Mouse (Mus musculus) liver, embryonic 14.5 days (tissue): ENCODE measurements at regions not wholly inside any gene's neighbourhood (a gene's known extent, or its start where the extent isn't known, plus 50 kb on each side); places are given as distances from the start of the nearest gene placed in this dataset.
A peak's percentile ranks its signal among the peaks of the same experiment; 100 is the strongest.

Source experiments
- ATAC-seq: fragments of 200-750 bp; cut with Nextera tagmentation; 2 replicates; pipeline ENCODE4 v1.8.0; 2017; ENCODE audit warnings: moderate number of reproducible peaks, mild to moderate bottlenecking, moderate library complexity; ENCODE audit not compliant: insufficient read depth
- DNase-seq, 3 experiments: peaks; one replicate each; pipeline ENCODE4 v3.0.0-alpha.2; 2012 to 2013; ENCODE audit warnings: low read depth in 3 of 3, low spot score in 3 of 3
- H3K27ac ChIP-seq: fragments of 300-500 bp; sonication (generic); 2 replicates; pipeline ENCODE4 v1.5.1; 2014; ENCODE audit warnings: moderate library complexity, mild to moderate bottlenecking, control low read depth, inconsistent platforms
- H3K27me3 ChIP-seq: fragments of 300-500 bp; sonication (generic); 2 replicates; pipeline ENCODE4 v1.6.1; 2014; ENCODE audit warnings: mild to moderate bottlenecking, low read length, moderate library complexity; ENCODE audit not compliant: control insufficient read depth, insufficient read depth
- H3K36me3 ChIP-seq: fragments of 300-500 bp; sonication (generic); replicated peaks from 2 replicates; pipeline ENCODE4 v1.6.1; 2014; ENCODE audit warnings: low read depth; ENCODE audit not compliant: control insufficient read depth, insufficient read depth
- H3K4me1 ChIP-seq, 2 experiments: fragments of 200-500 bp in 1 of 2; fragments of 300-500 bp in 1 of 2; sonication (generic) in 1 of 2; replicated peaks; 2 replicates each; pipeline ENCODE4 v1.6.1; 2012 to 2014; ENCODE audit warnings: antibody characterized with exemption in 1 of 2, inconsistent platforms in 1 of 2, low read length in 1 of 2; ENCODE audit not compliant: control insufficient read depth in 2 of 2, insufficient read depth in 2 of 2
- H3K4me2 ChIP-seq: fragments of 300-500 bp; sonication (generic); 2 replicates; pipeline ENCODE4 v1.6.1; 2014; ENCODE audit warnings: low read depth, mild to moderate bottlenecking, control low read depth, moderate library complexity
- H3K4me3 ChIP-seq, 2 experiments: fragments of 200-500 bp in 1 of 2; fragments of 300-500 bp in 1 of 2; sonication (generic) in 1 of 2; 2 replicates each; pipeline ENCODE4 v1.5.1; 2012 to 2014; ENCODE audit warnings: low read depth in 2 of 2, low read length in 2 of 2, mild to moderate bottlenecking in 2 of 2, control low read depth in 1 of 2, inconsistent platforms in 1 of 2, moderate library complexity in 1 of 2; ENCODE audit not compliant: insufficient read depth in 1 of 2
- H3K9ac ChIP-seq: fragments of 300-500 bp; sonication (generic); replicated peaks from 2 replicates; pipeline ENCODE4 v1.6.1; 2014; ENCODE audit warnings: mild to moderate bottlenecking, control low read depth, moderate library complexity
- H3K9me3 ChIP-seq: fragments of 300-500 bp; sonication (generic); 2 replicates; pipeline ENCODE4 v1.6.1; 2016; ENCODE audit warnings: low read length, mixed read lengths; ENCODE audit not compliant: control insufficient read depth
- CTCF ChIP-seq: IDR thresholded peaks from 2 replicates; pipeline ENCODE4 v1.5.1; 2016; ENCODE audit warnings: antibody characterized with exemption, low read depth, control low read depth
- EP300 ChIP-seq: IDR thresholded peaks from 2 replicates; pipeline ENCODE4 v1.6.1; 2016; ENCODE audit warnings: antibody characterized with exemption, low read depth
- WGBS: fragments of 180-500 bp; shearing (Covaris S2); extraction: QIAGEN DNeasy Blood & Tissue Kit; methylation state at CpG from one replicate; pipeline ENCODE4 v1.1.7; 2014; ENCODE audit not compliant: insufficient replicate concordance; 5-methylcytosine and 5-hydroxymethylcytosine counted together

DNA sequence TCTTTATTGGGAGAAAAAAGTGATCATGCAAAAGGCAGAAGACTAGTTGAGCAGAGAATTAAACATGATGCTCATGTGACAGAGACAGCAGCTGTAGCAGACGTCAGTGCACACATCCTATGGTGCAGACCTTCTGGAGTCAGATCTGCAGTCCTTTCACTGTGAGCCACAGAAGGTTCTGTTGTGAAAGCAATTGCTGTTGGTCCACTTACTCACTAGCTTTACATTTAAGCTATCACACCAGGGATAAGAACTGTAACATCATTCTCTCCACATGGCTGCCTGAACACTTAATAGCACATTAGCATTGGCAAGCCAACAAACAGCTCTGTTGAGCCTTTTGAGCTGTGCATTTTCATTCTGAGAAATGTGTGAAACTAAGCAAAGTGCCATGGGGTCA lies 1509.7 kb upstream of the Flrt2 start:
- no peaks in the 10 kb centered on the region for H3K4me1 ChIP-seq
- no peaks in the 10 kb centered on the region for H3K36me3 ChIP-seq
- H3K4me3 ChIP-seq, result no peak overlapping the region
- 32% methylated on average over 1 of the region's 1 CpGs for WGBS
- TF ChIP-seq CTCF (no peak), EP300 (no peak)
- no peak overlapping the region for H3K27ac ChIP-seq
- no peaks in the 10 kb centered on the region for H3K27me3 ChIP-seq
- ATAC-seq (no peak), DNase-seq (no peak)
- H3K9me3 ChIP-seq, result no peaks in the 10 kb centered on the region
- no peak overlapping the region for H3K4me2 ChIP-seq
- H3K9ac ChIP-seq, result no peak overlapping the region

- H3K9ac ChIP-seq, result no peak overlapping the region
- no peak overlapping the region for H3K4me3 ChIP-seq
- 58% methylated on average over 4 of the region's 4 CpGs for WGBS
- H3K4me1 ChIP-seq, result no peaks in the 10 kb centered on the region
- no peaks in the 10 kb centered on the region for H3K9me3 ChIP-seq
- DNase-seq (no peak), ATAC-seq (0 out of 2 replicates have a peak, but pooled peaks have one; percentile 23)
- H3K4me2 ChIP-seq, result no peak overlapping the region
- H3K27me3 ChIP-seq, result no peaks in the 10 kb centered on the region
- TF ChIP-seq CTCF (no peak), EP300 (no peak)
- H3K36me3 ChIP-seq, result no peaks in the 10 kb centered on the region
- no peak overlapping the region for H3K27ac ChIP-seq
Measured at GRCm38 (mm10) chr12:94190620-94191081, 1501.4 kb upstream of the Flrt2 start.

- H3K9me3 ChIP-seq, result no peaks in the 10 kb centered on the region
- WGBS, result 58% methylated on average over 4 of the region's 4 CpGs
- H3K36me3 ChIP-seq, result no peaks in the 10 kb centered on the region
- H3K27me3 ChIP-seq, result no peaks in the 10 kb centered on the region
- no peak overlapping the region for H3K4me2 ChIP-seq
- DNase-seq, result no peak
- H3K9ac ChIP-seq, result no peak overlapping the region
- H3K4me1 ChIP-seq, result no peaks in the 10 kb centered on the region
- H3K4me3 ChIP-seq, result no peak overlapping the region
- no peak for ATAC-seq
- TF ChIP-seq CTCF (no peak), EP300 (no peak)
- H3K27ac ChIP-seq, result no peak overlapping the region
Measured at GRCm38 (mm10) chr12:94217906-94218305, 1474.1 kb upstream of the Flrt2 start.

DNA sequence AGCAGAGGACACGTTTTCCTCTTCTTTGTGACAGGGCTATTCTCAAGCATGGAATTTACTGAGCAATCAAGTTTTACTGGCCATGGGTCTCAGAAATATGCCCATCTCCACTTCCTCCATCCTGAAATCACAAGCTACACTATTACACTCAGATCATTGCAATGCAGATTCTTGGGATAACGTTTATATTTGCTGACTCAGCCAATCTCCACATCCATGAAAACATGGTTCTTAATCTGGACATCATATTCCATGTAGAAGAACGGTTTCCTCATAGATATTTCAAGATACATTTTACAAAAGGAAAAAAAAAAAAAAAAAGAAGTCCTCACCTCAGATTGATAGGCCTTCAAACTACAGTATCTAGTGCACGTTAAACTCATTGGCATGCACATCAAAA lies 1462.1 kb upstream of the Flrt2 start:
- TF ChIP-seq EP300 (no peak), CTCF (no peak)
- Histone ChIP-seq H3K4me3 (no peak overlapping the region), H3K9me3 (no peaks in the 10 kb centered on the region), H3K9ac (no peak overlapping the region), H3K4me1 (no peaks in the 10 kb centered on the region), H3K36me3 (no peaks in the 10 kb centered on the region), H3K4me2 (no peak overlapping the region), H3K27me3 (no peaks in the 10 kb centered on the region), H3K27ac (no peak overlapping the region)
- no peak for DNase-seq
- WGBS, result 62% methylated on average over 4 of the region's 4 CpGs
- ATAC-seq, result no peak

- Histone ChIP-seq H3K4me2 (no peak overlapping the region), H3K27ac (no peak overlapping the region), H3K4me1 (no peaks in the 10 kb centered on the region), H3K27me3 (no peaks in the 10 kb centered on the region), H3K9ac (no peak overlapping the region), H3K36me3 (no peaks in the 10 kb centered on the region), H3K4me3 (no peak overlapping the region), H3K9me3 (no peaks in the 10 kb centered on the region)
- DNase-seq, result no peak
- no peak for ATAC-seq
- WGBS, result 40% methylated on average over 2 of the region's 2 CpGs
- no peak for TF ChIP-seq CTCF
- TF ChIP-seq EP300, result no peak
Measured at GRCm38 (mm10) chr12:94245366-94245765, 1446.7 kb upstream of the Flrt2 start.
